Mouse (Mus musculus) brain, embryonic 14.5 days (tissue): ENCODE measurements around the gene 1500009C09Rik.

Source experiments
- CTCF ChIP-seq: fragments of 200-500 bp; IDR thresholded peaks from 2 replicates; pipeline ENCODE4 v1.5.1; 2012; ENCODE audit warnings: inconsistent platforms, mild to moderate bottlenecking, moderate library complexity, borderline replicate concordance; ENCODE audit not compliant: insufficient read depth, insufficient read length; ENCODE audit errors: extremely low read depth
- POLR2A ChIP-seq: fragments of 200-500 bp; IDR thresholded peaks from 2 replicates; pipeline ENCODE4 v1.6.1; 2012; ENCODE audit warnings: mild to moderate bottlenecking, inconsistent platforms, borderline replicate concordance; ENCODE audit not compliant: poor library complexity, insufficient read depth, insufficient read length, severe bottlenecking; ENCODE audit errors: extremely low read depth

DNA sequence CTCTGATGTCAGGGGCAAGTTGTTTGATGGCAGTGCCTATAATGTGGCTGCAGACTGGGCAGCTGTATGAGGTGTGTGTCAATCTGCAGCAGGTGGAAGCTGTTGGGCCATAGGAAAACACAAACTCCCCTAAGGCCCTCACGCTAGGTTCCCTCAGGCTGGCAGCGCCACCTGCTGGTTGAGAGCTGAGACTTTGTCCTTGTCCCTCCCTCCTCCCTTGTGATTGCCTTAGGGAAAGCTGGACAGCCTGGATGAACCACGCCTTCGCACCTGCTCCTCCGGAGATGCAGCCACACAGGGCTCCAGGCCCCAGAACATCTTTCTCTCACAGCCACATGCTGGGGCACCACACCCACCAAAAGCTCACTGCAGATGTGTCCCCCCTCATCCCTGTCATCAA, 19.0 kb downstream of the 1500009C09Rik start:
- no peak for TF ChIP-seq POLR2A
- peak; percentile 98 for TF ChIP-seq CTCF
